Mouse (Mus musculus) kidney, adult 2 months (tissue): ENCODE data around the gene Plxna2. TPM values are rescaled to one million over a fixed set of nuclear protein-coding genes. Genes with fewer than 3 reads are reported as not detected.

Experiments used
- DNase-seq: peaks from one replicate; pipeline ENCODE4 v3.0.0; 2021
- H3K27ac ChIP-seq: fragments of 200-500 bp; 2 replicates; pipeline ENCODE4 v1.5.1; 2012; ENCODE audit warnings: low read depth, low read length, control low read depth, inconsistent platforms; ENCODE audit not compliant: insufficient read depth
- H3K27me3 ChIP-seq: fragments of 200-500 bp; replicated peaks from 2 replicates; pipeline ENCODE4 v1.6.1; 2012; ENCODE audit warnings: mild to moderate bottlenecking, moderate library complexity, low read length, inconsistent platforms; ENCODE audit not compliant: control insufficient read depth, insufficient read depth
- H3K36me3 ChIP-seq: fragments of 200-500 bp; 2 replicates; pipeline ENCODE4 v1.6.1; 2012; ENCODE audit warnings: mild to moderate bottlenecking, moderate library complexity, low read length, inconsistent platforms; ENCODE audit not compliant: control insufficient read depth, insufficient read depth
- H3K4me1 ChIP-seq: fragments of 200-500 bp; 2 replicates; pipeline ENCODE4 v1.6.1; 2011; ENCODE audit warnings: low read length; ENCODE audit not compliant: control insufficient read depth, insufficient read depth
- H3K4me3 ChIP-seq: fragments of 200-500 bp; 2 replicates; pipeline ENCODE4 v1.5.1; 2011; ENCODE audit warnings: mild to moderate bottlenecking, low read depth, low read length, control low read depth; ENCODE audit not compliant: insufficient read depth
- CTCF ChIP-seq: fragments of 200-500 bp; conservative IDR thresholded peaks from 2 replicates; pipeline ENCODE4 v1.5.1; 2011; ENCODE audit warnings: low read depth, mild to moderate bottlenecking, control low read depth, low read length, moderate library complexity, mixed read lengths; ENCODE audit not compliant: insufficient read depth, insufficient read length
- POLR2A ChIP-seq: fragments of 200-500 bp; IDR thresholded peaks from one replicate; pipeline ENCODE4 v1.6.1; 2011; ENCODE audit warnings: low read depth, low read length, control low read depth
- WGBS: fragments of 180-500 bp; shearing (Covaris S2); methylation state at CpG from one replicate; pipeline ENCODE4 v1.1.7; 2018; 5-methylcytosine and 5-hydroxymethylcytosine counted together
- polyA plus RNA-seq: library from polyadenylated mRNA; depleted of rRNA; stranded (reverse); fragments of >200 nt; gene quantifications from 2 replicates; pipeline ENCODE4 v1.2.3, GENCODE M21; 2012

Gene Plxna2
- polyA plus RNA-seq, 1 experiment, result 5.1 TPM

DNA sequence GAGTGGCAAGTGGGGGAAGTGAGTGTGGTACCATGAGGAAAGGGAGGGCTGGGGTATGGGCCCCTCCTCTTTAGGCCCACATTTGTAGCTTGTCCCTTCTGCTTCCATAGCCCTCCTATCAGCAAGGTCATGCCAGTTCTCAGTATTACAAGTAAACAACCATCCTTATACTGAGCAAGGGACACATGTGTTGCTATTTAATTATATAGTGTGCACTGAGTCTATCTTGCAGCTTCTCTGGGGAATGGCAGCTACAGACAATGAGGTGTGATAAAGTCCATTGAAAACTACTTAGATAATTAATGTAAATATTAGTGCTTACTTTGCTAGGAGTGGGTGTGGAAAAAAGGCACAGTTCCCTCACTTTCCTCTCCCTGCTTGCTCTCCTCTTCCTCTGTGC lies 75.0 kb downstream of the Plxna2 start:
- DNase-seq, result no peak
- no peaks in the 10 kb centered on the region for H3K4me1 ChIP-seq
- H3K27me3 ChIP-seq, result no peaks in the 10 kb centered on the region
- no peaks in the 10 kb centered on the region for H3K36me3 ChIP-seq
- no peak overlapping the region for H3K4me3 ChIP-seq
- no peak overlapping the region for H3K27ac ChIP-seq
- TF ChIP-seq POLR2A (no peak), CTCF (no peak)

DNA sequence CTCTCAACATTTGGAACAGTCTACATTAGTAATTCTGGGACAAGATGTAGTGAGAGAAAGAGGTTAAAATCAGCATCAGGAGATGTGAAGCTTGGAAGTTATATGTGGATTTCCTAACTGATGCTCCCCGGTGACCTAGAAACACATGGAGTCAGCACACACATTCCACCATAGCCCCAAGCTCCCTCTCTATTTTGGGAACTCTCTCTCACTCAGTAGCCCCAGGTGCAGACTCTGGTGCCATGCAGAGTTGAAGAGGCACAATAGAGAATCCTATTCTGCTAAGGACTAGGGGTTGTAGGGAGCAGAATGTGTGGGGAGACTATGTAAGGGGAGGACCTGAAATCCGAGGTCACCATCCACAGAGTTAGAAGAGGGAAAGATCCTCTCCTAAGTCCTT lies 75.5 kb downstream of the Plxna2 start:
- H3K27me3 ChIP-seq, result no peaks in the 10 kb centered on the region
- no peak overlapping the region for H3K27ac ChIP-seq
- TF ChIP-seq POLR2A (no peak), CTCF (no peak)
- 84% methylated on average over 2 of the region's 2 CpGs for WGBS
- no peak overlapping the region for H3K4me3 ChIP-seq
- no peak for DNase-seq
- H3K4me1 ChIP-seq, result no peaks in the 10 kb centered on the region
- H3K36me3 ChIP-seq, result no peaks in the 10 kb centered on the region

DNA sequence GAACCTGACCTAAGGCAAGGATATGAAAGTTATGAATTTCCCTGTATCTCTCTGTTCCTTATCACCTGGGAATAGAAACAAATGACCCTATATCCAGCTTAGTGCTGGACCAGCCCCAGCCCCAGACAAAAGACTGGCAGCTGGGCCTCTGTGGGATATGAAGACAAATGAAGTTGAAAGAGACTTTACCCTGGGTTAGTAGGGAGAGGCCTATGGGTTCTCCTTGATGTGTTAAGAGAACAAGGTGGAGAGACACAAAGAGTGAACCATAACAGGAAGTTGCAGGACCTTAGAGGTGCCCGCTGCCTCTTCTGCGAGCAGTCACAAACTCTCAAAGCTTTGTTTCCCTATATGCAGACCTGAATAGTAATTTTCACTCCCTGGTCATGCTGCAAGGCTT lies 76.8 kb downstream of the Plxna2 start:
- H3K27me3 ChIP-seq, result no peaks in the 10 kb centered on the region
- no peaks in the 10 kb centered on the region for H3K4me1 ChIP-seq
- no peak for DNase-seq
- H3K4me3 ChIP-seq, result no peak overlapping the region
- H3K27ac ChIP-seq, result no peak overlapping the region
- TF ChIP-seq POLR2A (no peak), CTCF (no peak)
- H3K36me3 ChIP-seq, result no peaks in the 10 kb centered on the region
- 87% methylated on average over 2 of the region's 2 CpGs for WGBS

DNA sequence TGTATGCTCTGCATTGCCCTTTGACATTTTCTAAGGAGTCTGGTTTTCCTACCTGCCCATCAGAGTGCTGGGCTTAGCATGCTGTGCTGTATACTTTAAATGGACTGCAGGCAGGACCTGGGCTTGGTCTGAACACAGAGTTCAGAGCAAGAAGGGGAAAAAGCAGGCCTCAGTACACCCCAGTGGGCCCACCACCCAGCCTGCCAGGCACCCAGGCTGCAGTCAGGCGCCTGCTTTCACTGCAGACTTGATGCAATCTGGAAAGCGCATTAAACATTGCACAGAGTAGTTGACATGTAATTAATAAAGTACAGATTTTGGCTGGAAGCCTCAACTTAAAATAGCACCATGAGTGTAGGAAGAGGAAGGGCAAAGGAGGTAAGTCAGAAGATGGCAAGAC lies 79.4 kb downstream of the Plxna2 start:
- Histone ChIP-seq H3K4me3 (no peak overlapping the region), H3K4me1 (no peaks in the 10 kb centered on the region), H3K36me3 (no peaks in the 10 kb centered on the region), H3K27me3 (no peaks in the 10 kb centered on the region), H3K27ac (no peak overlapping the region)
- 59% methylated on average over 2 of the region's 2 CpGs for WGBS
- DNase-seq, result peak; percentile 45
- TF ChIP-seq POLR2A (no peak), CTCF (no peak)

DNA sequence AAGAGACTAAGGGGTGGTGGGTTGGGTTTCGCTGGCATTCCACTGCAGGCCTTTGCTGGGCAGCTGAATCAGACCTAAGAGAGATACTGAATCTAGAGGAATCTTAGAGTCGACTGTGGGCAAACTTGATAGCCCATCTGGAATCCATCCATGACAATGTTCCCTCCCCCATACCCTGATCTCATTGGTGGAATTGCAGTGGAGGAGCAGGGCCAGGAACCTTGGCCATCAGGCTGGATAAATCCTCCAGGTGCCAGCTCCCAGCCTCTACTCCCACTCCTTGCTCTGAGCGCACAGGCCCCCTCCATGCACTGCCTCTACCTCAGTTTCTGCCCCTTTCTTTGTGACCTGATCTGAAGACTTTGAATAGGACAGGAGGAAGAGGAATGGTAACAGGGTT lies 81.3 kb downstream of the Plxna2 start:
- H3K4me1 ChIP-seq, result no peaks in the 10 kb centered on the region
- no peaks in the 10 kb centered on the region for H3K36me3 ChIP-seq
- H3K4me3 ChIP-seq, result no peak overlapping the region
- H3K27me3 ChIP-seq, result no peaks in the 10 kb centered on the region
- no peak for TF ChIP-seq CTCF
- no peak for TF ChIP-seq POLR2A
- H3K27ac ChIP-seq, result no peak overlapping the region
- 69% methylated on average over 3 of the region's 3 CpGs for WGBS
- no peak for DNase-seq

DNA sequence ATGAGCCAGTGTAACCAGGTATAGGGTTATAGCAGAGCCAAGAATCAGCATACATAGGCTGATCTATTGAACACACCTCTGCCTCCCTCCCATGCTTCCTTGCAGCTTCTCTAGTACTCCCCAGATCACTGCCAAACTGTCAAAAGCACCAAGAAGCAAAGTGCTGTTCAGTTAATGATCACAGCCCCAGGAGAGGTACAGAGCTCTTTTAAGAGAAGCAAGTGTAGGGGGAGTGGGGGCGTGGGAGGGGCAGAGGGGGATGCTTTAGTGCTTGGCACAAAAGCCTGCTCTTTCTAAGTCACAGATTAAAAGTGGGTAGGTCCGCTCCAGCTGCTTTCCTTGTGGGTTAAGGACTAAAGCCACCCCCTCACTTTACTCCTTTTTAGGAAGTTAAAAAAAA lies 85.2 kb downstream of the Plxna2 start:
- no peak for DNase-seq
- 71% methylated on average over 2 of the region's 2 CpGs for WGBS
- Histone ChIP-seq H3K4me1 (no peaks in the 10 kb centered on the region), H3K36me3 (no peaks in the 10 kb centered on the region), H3K27ac (no peak overlapping the region), H3K27me3 (no peaks in the 10 kb centered on the region), H3K4me3 (no peak overlapping the region)
- no peak for TF ChIP-seq POLR2A
- no peak for TF ChIP-seq CTCF

DNA sequence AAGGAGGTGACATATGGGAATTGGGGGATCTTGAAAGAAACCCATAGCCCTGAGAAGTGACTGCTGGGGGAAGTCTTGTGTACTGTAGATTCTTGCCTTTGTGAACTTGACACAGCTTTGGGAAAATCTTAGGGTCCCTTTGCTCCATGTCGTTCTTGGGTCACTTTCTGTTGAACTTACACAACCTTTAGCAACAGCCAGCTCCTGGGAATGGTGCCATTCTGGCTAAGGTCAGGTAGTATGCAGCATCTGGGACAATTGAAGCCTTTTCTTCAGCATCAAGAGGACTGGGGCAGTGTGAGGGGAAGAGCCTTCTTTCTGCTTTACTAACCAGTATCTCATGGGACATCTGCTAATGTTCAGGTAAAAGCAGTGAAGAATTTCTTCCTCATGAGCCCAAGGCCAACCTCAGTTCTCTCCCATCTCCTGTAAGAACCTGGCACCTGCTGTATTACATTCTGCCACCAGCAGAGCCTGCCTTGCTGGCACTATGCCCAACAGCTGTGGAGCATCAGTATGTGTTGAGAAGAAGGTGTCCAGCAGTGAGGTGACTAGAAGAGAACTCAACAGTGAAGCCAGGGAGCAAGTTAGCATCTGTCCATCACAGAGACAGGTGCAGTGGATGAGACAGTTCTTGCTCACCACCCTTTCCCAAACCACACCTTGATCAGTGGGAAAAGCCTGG lies 86.3 kb downstream of the Plxna2 start:
- DNase-seq, result peak; percentile 15
- WGBS, result 82% methylated on average over 1 of the region's 1 CpGs
- TF ChIP-seq CTCF (no peak), POLR2A (no peak)
- Histone ChIP-seq H3K27me3 (no peaks in the 10 kb centered on the region), H3K4me3 (no peak overlapping the region), H3K36me3 (no peaks in the 10 kb centered on the region), H3K27ac (no peak overlapping the region), H3K4me1 (no peaks in the 10 kb centered on the region)

DNA sequence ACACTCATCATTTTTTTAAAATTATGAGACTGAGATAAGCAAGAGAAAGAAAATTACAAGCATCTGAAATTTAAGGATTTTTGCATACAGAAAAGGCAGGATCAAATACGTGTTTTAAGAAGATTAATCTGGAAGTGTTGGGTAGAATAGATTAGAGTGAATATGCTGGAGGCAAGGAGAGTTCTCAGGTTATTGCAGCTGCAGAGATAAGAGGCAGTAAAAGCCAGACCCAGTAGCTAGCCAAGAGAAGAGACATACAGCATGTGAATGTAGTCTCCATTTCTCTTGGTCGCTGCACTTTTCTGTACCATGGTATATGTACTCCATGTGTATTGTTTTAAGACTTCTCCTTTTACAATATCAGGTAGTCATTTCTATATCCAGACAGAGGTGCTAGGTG lies 88.5 kb downstream of the Plxna2 start:
- no peak for DNase-seq
- WGBS, result 83% methylated on average over 2 of the region's 2 CpGs

More for the DNA sequence above, 88.5 kb downstream of the Plxna2 start:
- no peaks in the 10 kb centered on the region for H3K36me3 ChIP-seq
- no peaks in the 10 kb centered on the region for H3K27me3 ChIP-seq
- H3K4me1 ChIP-seq, result no peaks in the 10 kb centered on the region
- TF ChIP-seq CTCF, result no peak
- no peak overlapping the region for H3K27ac ChIP-seq
- H3K4me3 ChIP-seq, result no peak overlapping the region
